Mouse (Mus musculus): ENCODE measurements at regions not wholly inside any gene's neighbourhood (a gene's known extent, or its start where the extent isn't known, plus 50 kb on each side); places are given as distances from the start of the nearest gene placed in this dataset.

GRCm38 (mm10) chr13:114654953-114655586 is 163.0 kb upstream of the Mocs2 start:
- TF ChIP-seq ZNF384 (IDR thresholded peaks at IDR 0.05; ENCODE audit: low read depth, low read length) (no peak), MAFK (IDR thresholded peaks at IDR 0.05; ENCODE audit: insufficient read depth, low read depth, low read length) (no peak), HCFC1 (IDR thresholded peaks at IDR 0.05; ENCODE audit: borderline replicate concordance, insufficient read depth, low read length) (no peak), ZC3H11A (IDR thresholded peaks at IDR 0.05; ENCODE audit: borderline replicate concordance, low read depth, low read length) (no peak), CHD2 (IDR thresholded peaks at IDR 0.05; ENCODE audit: low read depth, low read length) (no peak)
